Mouse (Mus musculus): Measurements from ENCODE around the gene Gm11111. TPM values are rescaled to one million over a fixed set of nuclear protein-coding genes. Genes with fewer than 3 reads are reported as not detected.
"Not testable (repeated sequence)": the region's sequence is repeated elsewhere in the genome, so short reads cannot be mapped to it uniquely, and the experiment has no call there.

Gm11111 gene
- polyA plus RNA-seq, 1 experiment from 2014 or later, result not detected

DNA sequence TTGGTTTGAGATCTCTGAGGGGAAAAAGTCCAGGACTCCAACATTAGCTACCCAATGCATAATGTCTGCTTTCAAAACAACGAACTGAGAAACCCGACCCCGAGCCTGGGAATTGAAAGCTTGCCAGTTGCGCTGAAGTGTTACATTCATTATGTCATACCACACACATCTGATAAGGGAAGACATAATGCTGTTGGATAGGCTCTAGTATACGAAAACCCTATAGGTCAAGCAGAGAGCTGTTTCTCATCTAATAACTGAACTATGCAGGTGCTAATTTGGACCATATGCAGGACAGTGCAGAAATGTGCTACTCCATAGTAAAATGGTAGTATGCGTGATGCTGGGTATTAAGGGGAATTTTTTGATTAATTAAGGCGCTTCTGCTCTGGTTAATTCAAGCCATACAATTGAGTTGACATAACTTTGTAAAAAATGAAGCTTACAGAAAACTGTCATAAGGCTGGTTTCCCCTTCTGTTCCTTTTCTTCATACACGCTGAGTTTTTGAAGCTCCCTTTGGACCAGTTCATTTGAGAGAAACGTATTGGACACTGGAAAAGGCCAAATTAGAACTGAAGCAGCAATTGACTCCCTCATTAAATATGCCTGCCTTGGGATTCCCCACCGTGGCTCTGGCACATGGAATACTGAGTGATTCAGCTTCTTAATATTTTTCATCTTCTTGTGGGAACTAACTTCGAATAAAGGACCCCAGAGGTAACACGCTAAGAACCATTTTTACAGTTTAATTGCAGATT lies 22.4 kb downstream of the Gm11111 start:
- H3K9ac ChIP-seq (ENCODE audit: low read length), result no peak overlapping the region
- no peak for ATAC-seq (replicated peaks; ENCODE audit: low FRiP score, low TSS enrichment, low read depth)

DNA sequence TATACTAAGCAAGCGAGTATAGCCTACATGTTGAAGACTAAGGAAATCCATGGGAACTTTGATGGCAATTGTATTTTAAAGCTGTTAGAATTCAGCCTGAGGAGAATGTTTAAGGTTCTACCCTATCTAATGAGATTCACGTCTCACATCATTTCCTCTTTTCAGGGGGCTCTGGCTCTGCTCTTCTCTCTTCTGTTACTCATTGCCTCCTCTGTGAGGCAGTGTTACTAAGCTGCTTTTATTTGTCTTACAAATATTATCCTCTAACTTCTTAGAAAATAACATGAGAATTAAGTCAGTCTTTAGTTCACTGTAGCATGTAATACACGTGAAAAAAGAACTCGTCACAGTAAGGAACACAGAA lies 23.0 kb downstream of the Gm11111 start:
- no peak for DNase-seq (ENCODE audit: low spot score)
- no peak for ATAC-seq (replicated peaks; ENCODE audit: low FRiP score, low TSS enrichment, low read depth)
- Histone ChIP-seq H3K27ac (ENCODE audit: low read depth) (no peak overlapping the region; the same call in 1 of the 2 replicates), H3K36me3 (ENCODE audit: control insufficient read depth, insufficient read depth, low read length) (no peaks in the 10 kb centered on the region), H3K4me1 (replicated peaks; ENCODE audit: control insufficient read depth, insufficient read depth, low read length) (peaks cover 12% of the 10 kb centered on the region), H3K4me3 (ENCODE audit: low read depth, low read length) (no peak overlapping the region), H3K9ac (ENCODE audit: low read length) (no peak overlapping the region), H3K4me2 (ENCODE audit: low read length) (no peak overlapping the region), H3K27me3 (replicated peaks; ENCODE audit: control insufficient read depth, insufficient read depth, low read length) (no peaks in the 10 kb centered on the region), H3K9me3 (ENCODE audit: control insufficient read depth, low read length) (no peaks in the 10 kb centered on the region)
- 73% methylated on average over 4 of the region's 4 CpGs for WGBS

More for the DNA sequence above, 22.4 kb downstream of the Gm11111 start:
- Histone ChIP-seq H3K4me3 (ENCODE audit: low read depth, low read length) (no peak overlapping the region), H3K4me1 (replicated peaks; ENCODE audit: control insufficient read depth, insufficient read depth, low read length) (peaks cover 12% of the 10 kb centered on the region), H3K36me3 (ENCODE audit: control insufficient read depth, insufficient read depth, low read length) (no peaks in the 10 kb centered on the region), H3K27ac (ENCODE audit: low read depth) (no peak overlapping the region; the same call in 1 of the 2 replicates), H3K27me3 (replicated peaks; ENCODE audit: control insufficient read depth, insufficient read depth, low read length) (no peaks in the 10 kb centered on the region), H3K4me2 (ENCODE audit: low read length) (no peak overlapping the region), H3K9me3 (ENCODE audit: control insufficient read depth, low read length) (no peaks in the 10 kb centered on the region)
- DNase-seq (ENCODE audit: low spot score), result no peak
- WGBS, result 56% methylated on average over 12 of the region's 12 CpGs

DNA sequence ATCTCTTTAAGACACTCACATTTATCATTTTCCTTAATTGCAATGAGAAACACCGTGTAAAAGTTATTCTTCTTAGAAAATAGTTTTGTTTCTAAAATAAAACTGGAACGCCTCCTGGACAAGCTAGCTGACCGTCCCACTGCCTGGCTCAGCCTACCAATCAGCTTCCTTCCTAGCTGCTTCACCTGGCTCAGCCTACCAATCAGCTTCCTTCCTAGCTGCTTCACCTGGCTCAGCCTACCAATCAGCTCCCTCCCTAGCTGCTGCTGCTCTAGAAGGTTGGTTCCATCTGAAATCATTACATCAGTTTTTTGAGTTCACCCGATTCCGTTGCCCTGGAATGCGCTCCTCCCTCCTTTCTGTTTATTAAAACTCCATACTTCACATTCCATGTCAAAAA lies 24.0 kb downstream of the Gm11111 start:
- H3K27me3 ChIP-seq (replicated peaks; ENCODE audit: control insufficient read depth, insufficient read depth, low read length); H3K27ac ChIP-seq (ENCODE audit: low read depth); ATAC-seq (replicated peaks; ENCODE audit: low FRiP score, low TSS enrichment, low read depth); H3K36me3 ChIP-seq (ENCODE audit: control insufficient read depth, insufficient read depth, low read length); DNase-seq (ENCODE audit: low spot score); H3K9me3 ChIP-seq (ENCODE audit: control insufficient read depth, low read length); H3K9ac ChIP-seq (ENCODE audit: low read length); H3K4me3 ChIP-seq (ENCODE audit: low read depth, low read length); H3K4me2 ChIP-seq (ENCODE audit: low read length): not testable (repeated sequence)
- peaks cover 12% of the 10 kb centered on the region for H3K4me1 ChIP-seq (replicated peaks; ENCODE audit: control insufficient read depth, insufficient read depth, low read length)
- 47% methylated on average over 6 of the region's 6 CpGs for WGBS

DNA sequence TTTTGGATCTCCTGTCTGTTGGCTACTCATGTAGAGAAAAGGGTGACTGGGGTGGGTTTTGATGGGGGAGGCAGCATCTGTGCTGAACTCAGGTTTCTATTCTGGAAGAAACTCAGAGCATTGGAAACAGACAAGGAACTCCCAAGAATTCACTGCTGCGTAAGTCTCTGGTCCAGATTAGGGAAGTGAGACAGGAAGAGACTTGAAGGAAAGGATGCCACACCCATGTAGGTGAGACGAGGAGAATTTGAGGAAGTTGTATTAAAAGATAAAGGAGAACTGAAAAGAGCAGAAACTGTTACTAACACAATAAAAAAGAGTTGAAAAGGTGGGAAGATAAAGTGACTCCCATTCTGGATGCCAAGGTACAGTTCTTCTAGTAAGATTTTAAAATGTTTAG lies 25.9 kb downstream of the Gm11111 start:
- Histone ChIP-seq H3K9me3 (ENCODE audit: control insufficient read depth, low read length) (no peaks in the 10 kb centered on the region), H3K9ac (ENCODE audit: low read length) (no peak overlapping the region), H3K27ac (ENCODE audit: low read depth) (no peak overlapping the region), H3K4me2 (ENCODE audit: low read length) (no peak overlapping the region), H3K4me1 (replicated peaks; ENCODE audit: control insufficient read depth, insufficient read depth, low read length) (peaks cover 12% of the 10 kb centered on the region), H3K4me3 (ENCODE audit: low read depth, low read length) (no peak overlapping the region), H3K27me3 (replicated peaks; ENCODE audit: control insufficient read depth, insufficient read depth, low read length) (no peaks in the 10 kb centered on the region), H3K36me3 (ENCODE audit: control insufficient read depth, insufficient read depth, low read length) (no peaks in the 10 kb centered on the region)
- 75% methylated on average over 2 of the region's 2 CpGs for whole genome bisulfite sequencing
- ATAC-seq (replicated peaks; ENCODE audit: low FRiP score, low TSS enrichment, low read depth) (no peak), DNase-seq (ENCODE audit: low spot score) (no peak)

DNA sequence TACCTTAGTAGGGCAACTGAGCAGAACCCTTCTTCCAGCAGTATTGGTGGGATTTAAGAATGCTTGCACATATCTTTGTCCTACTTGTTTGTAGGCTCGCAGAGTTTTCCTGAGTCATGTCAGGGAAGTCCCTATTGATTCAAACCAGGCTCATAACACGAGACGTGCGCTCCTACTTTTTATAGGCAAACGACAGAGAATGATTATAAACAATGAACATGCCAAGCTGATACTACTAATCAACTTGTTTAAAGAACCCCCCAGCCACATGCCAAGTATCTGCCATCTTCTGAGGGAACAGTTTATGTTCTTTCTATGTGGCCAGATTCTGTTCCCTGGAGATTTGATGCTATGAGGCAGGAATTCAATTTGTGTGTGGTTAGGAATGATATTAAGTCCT lies 28.3 kb downstream of the Gm11111 start:
- 32% methylated on average over 5 of the region's 5 CpGs for WGBS

DNA sequence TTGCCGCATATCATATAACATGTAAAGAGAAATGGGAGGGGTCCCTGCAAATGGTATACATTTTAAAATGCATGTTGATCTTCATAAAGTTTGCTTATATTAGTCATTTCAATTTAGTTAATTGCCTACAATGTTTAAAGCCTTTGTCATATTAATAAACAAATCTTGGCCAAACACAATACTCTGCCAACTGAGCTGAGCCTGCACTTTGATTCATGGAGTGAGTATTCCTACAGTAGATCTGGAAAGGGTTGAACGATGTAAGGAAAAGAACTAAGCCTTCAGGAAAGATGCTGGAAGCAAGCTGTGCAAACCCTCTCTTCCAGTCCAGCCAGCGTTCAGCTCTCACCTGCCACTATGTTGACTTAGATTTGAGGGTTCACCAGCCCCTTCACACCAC lies 29.6 kb downstream of the Gm11111 start:
- H3K27ac ChIP-seq (ENCODE audit: low read depth), result no peak overlapping the region
- no peak overlapping the region for H3K4me2 ChIP-seq (ENCODE audit: low read length)
- ATAC-seq (replicated peaks; ENCODE audit: low FRiP score, low TSS enrichment, low read depth), result no peak
- H3K27me3 ChIP-seq (replicated peaks; ENCODE audit: control insufficient read depth, insufficient read depth, low read length), result no peaks in the 10 kb centered on the region
- no peak overlapping the region for H3K4me3 ChIP-seq (ENCODE audit: low read depth, low read length)
- H3K9me3 ChIP-seq (ENCODE audit: control insufficient read depth, low read length), result no peaks in the 10 kb centered on the region
- DNase-seq (ENCODE audit: low spot score), result no peak
- H3K9ac ChIP-seq (ENCODE audit: low read length), result no peak overlapping the region
- H3K36me3 ChIP-seq (ENCODE audit: control insufficient read depth, insufficient read depth, low read length), result no peaks in the 10 kb centered on the region
- WGBS, result 52% methylated on average over 3 of the region's 3 CpGs
- H3K4me1 ChIP-seq (replicated peaks; ENCODE audit: control insufficient read depth, insufficient read depth, low read length), result no peaks in the 10 kb centered on the region

More for the DNA sequence above, 28.3 kb downstream of the Gm11111 start:
- no peak overlapping the region for H3K4me3 ChIP-seq (ENCODE audit: low read depth, low read length)
- H3K4me2 ChIP-seq (ENCODE audit: low read length), result no peak overlapping the region
- DNase-seq (ENCODE audit: low spot score) (no peak), ATAC-seq (replicated peaks; ENCODE audit: low FRiP score, low TSS enrichment, low read depth) (no peak)
- H3K27ac ChIP-seq (ENCODE audit: low read depth), result no peak overlapping the region
- H3K9ac ChIP-seq (ENCODE audit: low read length), result no peak overlapping the region
- H3K27me3 ChIP-seq (replicated peaks; ENCODE audit: control insufficient read depth, insufficient read depth, low read length), result no peaks in the 10 kb centered on the region
- peaks cover 3% of the 10 kb centered on the region for H3K4me1 ChIP-seq (replicated peaks; ENCODE audit: control insufficient read depth, insufficient read depth, low read length)
- H3K36me3 ChIP-seq (ENCODE audit: control insufficient read depth, insufficient read depth, low read length), result no peaks in the 10 kb centered on the region
- H3K9me3 ChIP-seq (ENCODE audit: control insufficient read depth, low read length), result no peaks in the 10 kb centered on the region

DNA sequence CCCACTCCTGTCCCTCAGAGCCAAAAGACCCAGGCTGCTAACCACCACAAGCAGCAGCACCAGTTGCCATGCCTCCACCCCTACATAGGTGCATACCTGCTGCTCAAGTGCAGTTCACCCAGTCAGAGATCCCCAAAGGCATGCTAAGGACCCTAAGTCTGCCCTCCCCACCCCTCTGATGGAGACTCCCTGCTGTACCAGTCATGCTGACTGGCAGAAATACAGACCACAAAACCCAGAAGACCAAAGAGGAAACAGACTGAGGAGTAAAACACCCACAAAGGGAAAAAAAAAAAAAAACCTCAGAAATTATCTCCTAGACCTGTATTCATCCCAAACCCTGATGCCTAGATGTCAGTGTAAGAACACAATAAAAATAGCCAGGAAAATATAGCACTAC lies 33.4 kb downstream of the Gm11111 start:
- no peak overlapping the region for H3K4me2 ChIP-seq (ENCODE audit: low read length)
- no peaks in the 10 kb centered on the region for H3K36me3 ChIP-seq (ENCODE audit: control insufficient read depth, insufficient read depth, low read length)
- H3K9ac ChIP-seq (ENCODE audit: low read length), result no peak overlapping the region
- no peaks in the 10 kb centered on the region for H3K9me3 ChIP-seq (ENCODE audit: control insufficient read depth, low read length)
- no peak for ATAC-seq (replicated peaks; ENCODE audit: low FRiP score, low TSS enrichment, low read depth)
- no peak for DNase-seq (ENCODE audit: low spot score)
- no peak overlapping the region for H3K4me3 ChIP-seq (ENCODE audit: low read depth, low read length)
- H3K27ac ChIP-seq (ENCODE audit: low read depth), result no peak overlapping the region
- H3K27me3 ChIP-seq (replicated peaks; ENCODE audit: control insufficient read depth, insufficient read depth, low read length), result no peaks in the 10 kb centered on the region
- H3K4me1 ChIP-seq (replicated peaks; ENCODE audit: control insufficient read depth, insufficient read depth, low read length), result no peaks in the 10 kb centered on the region

Other genes starting within 250 kb of the Gm11111 start
- gene Cfap299, start 223.4 kb upstream of the Gm11111 start, polyA plus RNA-seq (2014; fragmentation: Nextera tagmentation; extraction: Ambion mirVana), result 0.36 TPM in 1 of 2 replicates, not detected in the other